Mouse (Mus musculus) heart, postnatal 0 days (tissue): ENCODE data around the gene Tbc1d10b.

Experiments used
- CTCF ChIP-seq: IDR thresholded peaks from 2 replicates; pipeline ENCODE4 v1.5.1; 2016; ENCODE audit warnings: antibody characterized with exemption, control low read depth, low read depth
- EP300 ChIP-seq: IDR thresholded peaks from 2 replicates; pipeline ENCODE4 v1.6.1; 2016; ENCODE audit warnings: antibody characterized with exemption, low read depth

DNA sequence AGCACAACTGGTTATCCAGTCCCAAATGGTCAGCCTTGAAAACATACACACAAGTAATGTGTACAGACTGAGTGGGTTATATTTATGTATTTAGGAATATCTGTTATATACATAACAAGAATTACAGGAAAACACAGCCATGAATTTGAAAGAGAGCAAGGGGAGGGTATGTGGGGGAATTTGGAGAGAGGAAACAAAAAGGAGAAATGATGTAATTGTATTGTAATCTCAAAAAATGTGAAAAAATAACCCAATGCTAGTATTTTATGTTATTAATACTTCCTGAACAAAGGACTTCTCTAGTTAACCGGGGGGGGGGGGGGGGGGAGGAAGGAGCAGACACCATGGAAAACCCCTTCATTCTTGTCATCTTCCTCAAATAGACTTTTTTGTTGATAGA, 23.5 kb downstream of the Tbc1d10b start:
- no peak for TF ChIP-seq CTCF
- no peak for TF ChIP-seq EP300
